Mouse (Mus musculus): ENCODE measurements at regions not wholly inside any gene's neighbourhood (a gene's known extent, or its start where the extent isn't known, plus 50 kb on each side); places are given as distances from the start of the nearest gene placed in this dataset.
"Not testable (repeated sequence)": the region's sequence is repeated elsewhere in the genome, so short reads cannot be mapped to it uniquely, and the experiment has no call there.

DNA sequence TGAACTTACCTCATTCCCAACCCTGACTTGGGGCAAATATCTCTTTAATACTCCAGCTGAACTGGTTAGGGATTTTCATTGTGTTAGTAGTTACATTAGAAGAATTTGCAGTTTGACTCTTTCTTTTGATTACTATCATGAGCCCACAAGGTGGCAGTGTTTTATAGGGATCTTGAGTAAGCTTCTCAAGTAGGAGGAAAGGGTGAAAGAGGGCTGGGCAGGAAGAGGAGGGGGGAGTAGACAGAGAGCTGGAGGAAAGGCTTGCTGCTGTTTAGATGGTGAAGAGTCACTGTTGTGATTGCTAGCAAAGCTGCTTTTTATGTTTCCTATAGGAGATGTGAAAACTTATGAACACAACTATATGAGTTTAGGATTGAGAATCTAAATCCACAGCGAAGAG, 273.9 kb upstream of the Olfr1507 start:
- not testable (repeated sequence) for H3K9ac ChIP-seq (ENCODE audit: low read length); ATAC-seq (ENCODE audit: insufficient read depth, low FRiP score); H3K27ac ChIP-seq (ENCODE audit: low read length); H3K4me1 ChIP-seq (ENCODE audit: control insufficient read depth, insufficient read depth, low read length); H3K9me3 ChIP-seq (replicated peaks; ENCODE audit: control insufficient read depth, low read length); H3K27me3 ChIP-seq (ENCODE audit: control insufficient read depth, insufficient read depth, low read length); H3K4me3 ChIP-seq (replicated peaks; ENCODE audit: low read length); H3K4me2 ChIP-seq (ENCODE audit: low read depth, low read length); H3K36me3 ChIP-seq (ENCODE audit: control insufficient read depth, insufficient read depth, low read length)
- no CpG with 5 or more reads among the region's 1 CpGs for WGBS

DNA sequence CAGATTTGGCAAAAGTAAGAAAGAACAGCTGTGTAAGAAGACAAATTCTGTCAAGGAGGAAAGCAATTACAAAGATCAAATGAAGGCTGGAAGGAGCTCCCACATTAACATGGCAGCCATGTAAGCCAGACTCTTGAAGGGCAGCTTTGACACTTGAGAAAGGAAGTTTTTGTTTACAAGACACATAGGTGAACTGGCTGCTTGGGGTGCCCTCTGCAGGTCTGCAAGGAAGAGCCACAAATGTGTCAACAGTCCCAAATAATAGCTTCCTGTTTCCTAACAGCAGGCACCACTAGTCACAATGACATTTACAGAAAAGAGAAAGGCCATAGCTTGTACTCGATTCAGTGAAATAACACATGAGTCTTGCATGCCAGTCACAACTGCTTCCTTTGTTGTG, 256.6 kb upstream of the Olfr1507 start:
- not testable (repeated sequence) for H3K9ac ChIP-seq (ENCODE audit: low read length); H3K27ac ChIP-seq (ENCODE audit: low read length); ATAC-seq (ENCODE audit: insufficient read depth, low FRiP score); H3K27me3 ChIP-seq (ENCODE audit: control insufficient read depth, insufficient read depth, low read length); H3K9me3 ChIP-seq (replicated peaks; ENCODE audit: control insufficient read depth, low read length); H3K4me1 ChIP-seq (ENCODE audit: control insufficient read depth, insufficient read depth, low read length); H3K4me3 ChIP-seq (replicated peaks; ENCODE audit: low read length); H3K36me3 ChIP-seq (ENCODE audit: control insufficient read depth, insufficient read depth, low read length); H3K4me2 ChIP-seq (ENCODE audit: low read depth, low read length)
- WGBS = 69% methylated on average over 1 of the region's 1 CpGs

DNA sequence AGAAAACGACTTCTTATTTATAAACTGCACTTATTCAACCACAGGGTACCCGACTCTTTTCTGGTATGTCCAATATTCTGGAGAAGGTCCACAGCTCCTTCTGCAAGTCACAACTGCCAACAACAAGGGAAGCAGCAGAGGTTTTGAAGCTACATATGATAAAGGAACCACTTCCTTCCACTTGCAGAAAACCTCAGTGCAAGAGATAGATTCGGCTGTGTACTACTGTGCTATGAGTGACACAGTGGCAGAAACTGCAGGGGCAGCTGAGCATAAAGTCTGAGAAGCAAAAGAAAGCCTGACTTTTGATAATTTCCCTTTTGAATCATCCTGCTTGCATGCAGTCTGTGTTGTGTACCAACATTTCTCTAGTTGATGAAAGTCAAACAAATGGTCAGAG, 231.1 kb upstream of the Olfr1507 start:
- WGBS = 53% methylated on average over 2 of the region's 3 CpGs
- not testable (repeated sequence) for H3K4me1 ChIP-seq (ENCODE audit: control insufficient read depth, insufficient read depth, low read length); ATAC-seq (ENCODE audit: insufficient read depth, low FRiP score)

DNA sequence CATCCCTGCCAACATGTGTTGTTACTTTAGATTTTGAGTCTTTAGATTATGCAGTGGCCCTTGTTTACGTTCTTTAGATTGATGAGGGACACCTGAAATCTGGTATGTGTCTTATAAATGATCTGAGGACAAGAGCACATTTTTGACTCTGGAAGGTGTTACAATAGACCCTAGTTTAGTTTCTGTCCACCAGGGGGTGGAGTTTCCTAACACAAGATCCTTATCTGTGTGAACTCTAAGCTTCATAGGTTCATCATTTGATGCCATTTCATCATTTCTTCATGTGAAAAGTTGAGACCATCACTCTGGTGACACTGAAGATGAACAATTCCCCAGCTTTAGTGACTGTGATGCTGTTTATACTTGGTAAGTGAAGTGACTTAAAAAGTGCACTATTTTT, 229.4 kb upstream of the Olfr1507 start:
- WGBS = no CpG with 5 or more reads among the region's 1 CpGs
- not testable (repeated sequence) for H3K27ac ChIP-seq (ENCODE audit: low read length); H3K36me3 ChIP-seq (ENCODE audit: control insufficient read depth, insufficient read depth, low read length); H3K4me1 ChIP-seq (ENCODE audit: control insufficient read depth, insufficient read depth, low read length); ATAC-seq (ENCODE audit: insufficient read depth, low FRiP score); H3K27me3 ChIP-seq (ENCODE audit: control insufficient read depth, insufficient read depth, low read length); H3K4me3 ChIP-seq (replicated peaks; ENCODE audit: low read length); H3K9me3 ChIP-seq (replicated peaks; ENCODE audit: control insufficient read depth, low read length); H3K4me2 ChIP-seq (ENCODE audit: low read depth, low read length); H3K9ac ChIP-seq (ENCODE audit: low read length)

More for the DNA sequence above, 231.1 kb upstream of the Olfr1507 start:
- not testable (repeated sequence) for H3K36me3 ChIP-seq (ENCODE audit: control insufficient read depth, insufficient read depth, low read length); H3K27me3 ChIP-seq (ENCODE audit: control insufficient read depth, insufficient read depth, low read length); H3K27ac ChIP-seq (ENCODE audit: low read length); H3K9ac ChIP-seq (ENCODE audit: low read length); H3K4me2 ChIP-seq (ENCODE audit: low read depth, low read length); H3K9me3 ChIP-seq (replicated peaks; ENCODE audit: control insufficient read depth, low read length); H3K4me3 ChIP-seq (replicated peaks; ENCODE audit: low read length)

DNA sequence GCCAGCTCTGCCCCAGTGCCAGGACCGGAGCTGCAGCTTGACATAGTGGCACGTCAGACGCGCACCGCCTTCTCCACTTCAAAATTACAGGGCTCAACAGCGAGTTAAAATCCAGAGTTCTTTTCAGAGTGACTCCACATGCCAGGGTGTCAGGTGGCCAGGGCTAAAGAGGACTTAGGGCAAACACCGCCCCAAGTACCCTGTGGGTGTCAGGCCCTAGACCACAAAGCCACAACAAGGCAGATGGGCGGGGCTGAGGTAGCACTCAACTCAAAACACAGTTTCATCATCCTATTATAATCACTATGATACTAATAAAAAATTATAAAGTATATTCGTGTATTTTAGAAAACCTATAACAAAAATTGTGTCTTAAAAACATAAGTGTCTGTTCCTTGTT, 225.1 kb upstream of the Olfr1507 start:
- no peak for ATAC-seq (ENCODE audit: insufficient read depth, low FRiP score)
- H3K4me1 ChIP-seq (ENCODE audit: control insufficient read depth, insufficient read depth, low read length) = no peaks in the 10 kb centered on the region
- no peaks in the 10 kb centered on the region for H3K36me3 ChIP-seq (ENCODE audit: control insufficient read depth, insufficient read depth, low read length)
- no peak overlapping the region for H3K4me2 ChIP-seq (ENCODE audit: low read depth, low read length)
- no peak overlapping the region for H3K27ac ChIP-seq (ENCODE audit: low read length)
- H3K9ac ChIP-seq (ENCODE audit: low read length) = no peak overlapping the region
- 87% methylated on average over 9 of the region's 9 CpGs for WGBS
- H3K27me3 ChIP-seq (ENCODE audit: control insufficient read depth, insufficient read depth, low read length) = no peaks in the 10 kb centered on the region
- no peaks in the 10 kb centered on the region for H3K9me3 ChIP-seq (replicated peaks; ENCODE audit: control insufficient read depth, low read length)
- H3K4me3 ChIP-seq (replicated peaks; ENCODE audit: low read length) = no peak overlapping the region

DNA sequence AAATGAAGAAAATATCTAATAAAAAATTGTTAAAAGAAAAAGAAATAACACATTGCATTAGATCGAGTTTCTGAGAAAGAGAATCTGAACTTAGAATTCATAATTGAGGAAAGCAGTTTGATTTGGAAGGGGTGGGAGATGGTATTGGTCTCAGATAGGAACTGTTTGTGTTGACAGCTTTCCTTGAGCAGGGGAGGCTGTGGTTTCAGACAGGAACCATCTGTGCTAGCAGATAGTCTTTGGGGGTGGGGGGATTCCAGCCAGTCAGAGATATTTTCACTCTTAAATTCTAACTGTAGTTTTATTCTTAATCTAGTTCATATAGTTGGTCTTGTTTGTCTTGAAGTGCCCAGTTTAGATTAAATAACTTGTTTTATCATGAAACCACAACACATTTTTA, 205.3 kb upstream of the Olfr1507 start:
- H3K4me3 ChIP-seq (replicated peaks; ENCODE audit: low read length); ATAC-seq (ENCODE audit: insufficient read depth, low FRiP score); H3K4me1 ChIP-seq (ENCODE audit: control insufficient read depth, insufficient read depth, low read length); H3K9ac ChIP-seq (ENCODE audit: low read length); H3K27ac ChIP-seq (ENCODE audit: low read length); H3K9me3 ChIP-seq (replicated peaks; ENCODE audit: control insufficient read depth, low read length); H3K27me3 ChIP-seq (ENCODE audit: control insufficient read depth, insufficient read depth, low read length); H3K4me2 ChIP-seq (ENCODE audit: low read depth, low read length); H3K36me3 ChIP-seq (ENCODE audit: control insufficient read depth, insufficient read depth, low read length): not testable (repeated sequence)
- WGBS = 73% methylated on average over 1 of the region's 1 CpGs

DNA sequence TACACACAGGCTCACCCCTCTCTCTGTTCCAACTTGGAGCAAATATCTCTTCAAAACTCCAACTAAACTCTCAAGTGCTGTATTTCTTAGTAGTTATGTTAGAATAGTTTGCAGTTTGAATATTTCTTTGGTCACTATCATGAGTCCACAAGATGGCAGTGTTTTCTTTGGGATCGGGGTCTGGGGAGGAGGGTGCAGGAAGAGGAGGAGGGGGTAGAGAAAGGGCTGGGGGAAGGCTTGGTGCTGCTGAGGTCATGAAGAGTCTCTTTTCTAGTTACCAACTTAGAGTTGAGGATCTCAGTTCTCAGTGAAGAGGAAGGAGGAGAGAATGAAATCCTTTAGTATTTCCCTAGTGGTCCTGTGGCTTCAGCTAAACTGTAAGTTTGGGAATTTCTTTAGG, 188.1 kb upstream of the Olfr1507 start:
- not testable (repeated sequence) for H3K4me1 ChIP-seq (ENCODE audit: control insufficient read depth, insufficient read depth, low read length); H3K4me2 ChIP-seq (ENCODE audit: low read depth, low read length)
- WGBS = no CpG with 5 or more reads among the region's 1 CpGs

DNA sequence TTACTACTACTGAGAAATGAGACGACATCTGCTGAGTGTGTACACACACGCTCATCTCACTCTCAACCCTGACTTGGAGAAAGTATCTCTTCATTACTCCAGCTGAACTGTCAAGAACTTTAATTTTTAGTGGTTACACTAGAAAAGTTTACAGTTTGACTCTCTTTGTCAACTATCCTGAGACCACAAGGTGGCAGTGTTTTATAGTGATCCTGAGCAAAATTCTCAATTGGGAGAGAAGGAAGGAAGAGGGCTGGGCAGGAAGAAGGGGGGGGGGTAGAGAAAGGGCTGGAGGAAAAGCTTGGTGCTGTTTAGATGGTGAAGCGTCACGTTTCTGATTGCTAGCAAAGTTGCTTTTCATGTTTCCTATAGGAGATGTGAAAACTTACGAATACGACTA, 158.8 kb upstream of the Olfr1507 start:
- H3K4me2 ChIP-seq (ENCODE audit: low read depth, low read length) = no peak overlapping the region
- H3K27ac ChIP-seq (ENCODE audit: low read length) = no peak overlapping the region
- H3K9ac ChIP-seq (ENCODE audit: low read length) = no peak overlapping the region
- H3K4me1 ChIP-seq (ENCODE audit: control insufficient read depth, insufficient read depth, low read length) = no peaks in the 10 kb centered on the region
- no peaks in the 10 kb centered on the region for H3K36me3 ChIP-seq (ENCODE audit: control insufficient read depth, insufficient read depth, low read length)
- 53% methylated on average over 6 of the region's 6 CpGs for WGBS
- no peaks in the 10 kb centered on the region for H3K27me3 ChIP-seq (ENCODE audit: control insufficient read depth, insufficient read depth, low read length)
- H3K9me3 ChIP-seq (replicated peaks; ENCODE audit: control insufficient read depth, low read length) = no peaks in the 10 kb centered on the region
- ATAC-seq (ENCODE audit: insufficient read depth, low FRiP score) = no peak
- H3K4me3 ChIP-seq (replicated peaks; ENCODE audit: low read length) = no peak overlapping the region

More for the DNA sequence above, 188.1 kb upstream of the Olfr1507 start:
- H3K27me3 ChIP-seq (ENCODE audit: control insufficient read depth, insufficient read depth, low read length); H3K27ac ChIP-seq (ENCODE audit: low read length); H3K36me3 ChIP-seq (ENCODE audit: control insufficient read depth, insufficient read depth, low read length); ATAC-seq (ENCODE audit: insufficient read depth, low FRiP score); H3K9me3 ChIP-seq (replicated peaks; ENCODE audit: control insufficient read depth, low read length); H3K4me3 ChIP-seq (replicated peaks; ENCODE audit: low read length); H3K9ac ChIP-seq (ENCODE audit: low read length): not testable (repeated sequence)

DNA sequence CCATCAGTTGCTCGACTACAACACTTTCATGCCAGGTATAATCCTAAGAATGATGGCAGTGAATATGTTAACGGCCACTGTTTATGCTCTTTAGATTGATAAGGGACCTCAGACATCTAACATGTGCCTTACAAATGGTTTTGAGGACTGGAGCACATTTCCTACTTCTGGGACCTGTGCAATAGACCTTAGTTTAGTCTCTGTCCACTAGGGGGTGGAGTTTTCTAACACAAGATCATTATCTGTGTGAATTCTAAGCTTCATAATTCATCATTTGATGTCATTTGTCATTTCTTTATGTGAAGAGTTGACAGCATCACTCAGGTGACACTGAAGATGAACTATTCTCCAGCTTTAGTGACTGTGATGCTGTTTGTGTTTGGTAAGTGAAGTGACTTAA, 142.6 kb upstream of the Olfr1507 start:
- H3K4me1 ChIP-seq (ENCODE audit: control insufficient read depth, insufficient read depth, low read length) = no peaks in the 10 kb centered on the region
- no peak overlapping the region for H3K27ac ChIP-seq (ENCODE audit: low read length)
- H3K4me2 ChIP-seq (ENCODE audit: low read depth, low read length) = no peak overlapping the region
- no peaks in the 10 kb centered on the region for H3K9me3 ChIP-seq (replicated peaks; ENCODE audit: control insufficient read depth, low read length)
- ATAC-seq (ENCODE audit: insufficient read depth, low FRiP score) = no peak
- WGBS = 57% methylated on average over 2 of the region's 2 CpGs
- no peaks in the 10 kb centered on the region for H3K36me3 ChIP-seq (ENCODE audit: control insufficient read depth, insufficient read depth, low read length)
- no peak overlapping the region for H3K9ac ChIP-seq (ENCODE audit: low read length)
- H3K27me3 ChIP-seq (ENCODE audit: control insufficient read depth, insufficient read depth, low read length) = no peaks in the 10 kb centered on the region
- H3K4me3 ChIP-seq (replicated peaks; ENCODE audit: low read length) = no peak overlapping the region

DNA sequence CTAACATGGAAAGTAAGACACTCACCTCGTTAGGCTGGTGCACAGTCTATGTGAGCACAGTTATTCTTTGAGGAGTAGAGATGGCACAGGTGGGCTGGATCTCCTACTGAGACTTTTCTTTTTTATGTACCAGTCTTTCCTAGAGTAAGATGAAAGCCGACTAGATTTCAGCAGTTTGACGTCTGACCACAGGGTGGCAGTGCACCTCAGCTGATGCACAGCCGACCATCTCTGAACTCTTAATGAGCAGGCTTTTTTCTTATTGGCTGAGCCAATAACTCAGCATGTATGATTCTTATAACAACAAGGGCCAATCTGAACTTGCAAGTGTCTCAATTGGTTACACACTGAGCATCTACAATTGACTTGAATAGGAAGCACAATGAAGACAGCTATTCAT, 126.6 kb upstream of the Olfr1507 start:
- Histone ChIP-seq H3K4me3 (replicated peaks; ENCODE audit: low read length) (no peak overlapping the region), H3K9ac (ENCODE audit: low read length) (no peak overlapping the region), H3K4me1 (ENCODE audit: control insufficient read depth, insufficient read depth, low read length) (no peaks in the 10 kb centered on the region), H3K36me3 (ENCODE audit: control insufficient read depth, insufficient read depth, low read length) (no peaks in the 10 kb centered on the region), H3K4me2 (ENCODE audit: low read depth, low read length) (no peak overlapping the region), H3K9me3 (replicated peaks; ENCODE audit: control insufficient read depth, low read length) (no peaks in the 10 kb centered on the region), H3K27me3 (ENCODE audit: control insufficient read depth, insufficient read depth, low read length) (no peaks in the 10 kb centered on the region), H3K27ac (ENCODE audit: low read length) (no peak overlapping the region)
- no peak for ATAC-seq (ENCODE audit: insufficient read depth, low FRiP score)
- 31% methylated on average over 4 of the region's 4 CpGs for WGBS

Measured in stomach, embryonic 16.5 days (tissue).